Mouse (Mus musculus): ENCODE results near the gene Uvrag.

Gene Uvrag

GRCm38 (mm10) chr7:99166159-99166558, 25.2 kb upstream of the Uvrag start:
- DNase-seq (ENCODE audit: low read depth, low spot score) = peak; percentile 35

DNA sequence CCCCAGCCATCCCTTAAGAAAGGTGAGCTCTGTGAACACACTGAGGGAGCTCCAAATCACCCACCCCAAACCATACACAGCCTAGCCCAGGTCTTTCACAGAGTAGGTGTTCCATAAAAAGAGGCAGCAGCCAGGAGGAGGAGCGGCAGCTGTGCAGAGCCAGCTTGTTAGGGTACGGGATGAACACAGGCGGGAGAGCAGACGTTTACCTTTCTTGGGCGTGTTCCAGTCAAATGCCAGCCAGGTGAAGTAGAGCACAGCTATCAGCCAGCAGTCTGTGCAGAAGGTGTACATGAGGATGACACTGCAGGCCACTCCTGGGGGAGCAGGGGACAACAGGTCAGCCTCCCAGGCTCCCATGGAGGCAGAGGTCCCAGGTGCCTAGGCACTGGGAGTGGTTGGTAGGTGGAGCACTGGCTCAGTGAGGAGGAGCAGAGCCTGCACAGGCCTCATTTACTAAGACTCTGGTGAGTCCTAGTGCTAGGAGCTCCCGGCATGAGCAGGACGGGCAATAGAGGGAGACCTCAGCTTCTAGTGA, 24.0 kb upstream of the Uvrag start:
- no peak for DNase-seq (ENCODE audit: low read depth, low spot score)

DNA sequence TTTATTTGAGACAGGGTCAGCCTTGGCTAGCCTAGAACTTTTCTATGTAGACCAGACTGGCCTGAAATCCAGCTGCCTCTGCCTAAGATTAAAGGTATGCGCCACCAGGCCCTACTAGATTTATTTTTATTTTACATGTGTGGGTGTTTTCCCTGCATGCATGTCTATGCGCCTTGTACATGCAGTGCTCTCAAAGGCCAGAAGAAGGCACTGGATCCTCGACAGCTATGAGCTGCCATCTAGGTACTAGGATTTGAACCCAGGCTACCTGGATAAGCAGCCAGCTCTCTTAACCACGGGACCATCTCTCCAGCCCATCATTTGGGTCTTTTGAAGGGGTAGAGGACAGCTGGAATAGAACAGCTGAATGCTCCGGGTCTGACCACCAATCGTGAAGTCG, 21.5 kb upstream of the Uvrag start:
- no peak for DNase-seq (ENCODE audit: low read depth, low spot score)

GRCm38 (mm10) chr7:99161961-99162360, 21.0 kb upstream of the Uvrag start:
- DNase-seq (ENCODE audit: low read depth, low spot score) = no peak

DNA sequence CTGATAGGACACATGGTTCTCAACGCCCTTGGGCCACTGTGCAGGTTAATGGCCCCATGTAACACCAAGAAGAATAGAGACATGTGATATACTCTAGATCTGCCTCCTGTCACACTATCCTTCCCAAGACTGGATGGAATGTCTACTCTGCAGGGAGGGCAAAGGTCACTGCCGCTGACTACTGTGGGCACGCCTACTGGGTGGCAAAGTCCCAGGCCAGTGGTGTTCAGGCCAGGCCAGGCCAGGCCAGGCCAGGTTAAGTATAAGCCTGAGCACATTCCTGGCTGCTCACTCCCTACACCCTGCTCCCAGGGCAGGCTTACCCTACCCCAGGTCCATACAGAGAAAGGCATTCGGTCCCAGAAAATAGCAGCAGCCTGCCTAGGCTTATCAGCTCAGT, 20.6 kb upstream of the Uvrag start:
- no peak for DNase-seq (ENCODE audit: low read depth, low spot score)

DNA sequence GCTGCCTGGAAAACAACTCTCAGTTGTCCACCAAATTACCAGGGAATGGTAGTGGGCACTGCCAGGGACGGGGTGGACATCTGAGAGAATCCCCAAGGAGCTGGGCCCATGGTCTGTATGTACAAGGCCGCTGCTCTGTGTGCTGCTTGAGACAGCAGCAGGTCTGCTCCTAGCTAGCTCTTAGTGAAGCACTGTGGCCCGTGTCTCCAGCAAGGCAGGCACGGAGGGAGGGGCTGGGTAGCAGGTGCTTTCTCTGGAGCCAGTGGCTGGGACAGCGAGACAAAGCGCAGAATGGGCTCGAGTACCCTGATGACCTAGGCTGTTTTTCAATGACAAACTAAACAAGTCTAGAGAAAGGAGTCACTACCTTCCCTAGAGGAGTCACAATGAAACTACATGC, 20.1 kb upstream of the Uvrag start:
- DNase-seq (ENCODE audit: low read depth, low spot score) = no peak

GRCm38 (mm10) chr7:99159446-99159845, 18.5 kb upstream of the Uvrag start:
- DNase-seq (ENCODE audit: low read depth, low spot score) = no peak

DNA sequence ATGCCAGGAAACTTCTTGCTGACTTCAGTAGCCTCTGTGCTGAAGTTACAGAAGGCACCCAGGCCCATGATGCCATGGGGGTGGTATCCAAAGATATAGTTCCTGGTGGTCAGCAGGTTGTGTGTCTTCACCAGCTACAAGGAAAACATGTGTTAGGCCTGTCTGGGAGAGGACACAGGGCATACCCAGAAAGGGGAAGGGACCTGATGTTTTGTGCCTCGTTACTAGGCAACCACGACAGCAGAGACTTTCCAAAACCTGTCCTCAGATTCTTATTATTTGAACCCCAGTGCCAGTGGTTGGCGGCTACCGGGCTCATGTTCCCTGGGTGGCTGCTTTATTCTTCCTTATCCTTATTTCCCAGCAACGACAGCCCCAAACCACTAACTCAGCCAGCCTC, 18.0 kb upstream of the Uvrag start:
- DNase-seq (ENCODE audit: low read depth, low spot score) = no peak

DNA sequence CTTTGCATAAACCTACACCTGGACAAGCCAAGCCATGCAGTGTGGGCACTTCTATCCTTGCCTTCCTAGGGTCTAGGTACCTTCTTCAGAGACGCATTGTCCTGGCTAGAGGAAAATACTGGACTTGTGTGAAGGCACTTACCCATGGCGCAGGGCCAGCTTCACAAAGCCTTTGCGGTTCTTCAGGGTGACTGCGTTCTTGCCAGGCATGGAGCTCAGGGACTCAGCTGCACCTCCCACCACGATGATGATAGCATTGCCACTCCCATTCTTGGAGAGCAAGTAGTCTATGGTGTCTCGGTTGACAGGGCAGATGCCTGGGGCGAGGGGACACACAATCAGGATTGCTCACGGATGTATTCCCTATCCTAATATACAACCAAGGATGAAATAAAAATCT, 17.1 kb upstream of the Uvrag start:
- DNase-seq (ENCODE audit: low read depth, low spot score) = no peak

DNA sequence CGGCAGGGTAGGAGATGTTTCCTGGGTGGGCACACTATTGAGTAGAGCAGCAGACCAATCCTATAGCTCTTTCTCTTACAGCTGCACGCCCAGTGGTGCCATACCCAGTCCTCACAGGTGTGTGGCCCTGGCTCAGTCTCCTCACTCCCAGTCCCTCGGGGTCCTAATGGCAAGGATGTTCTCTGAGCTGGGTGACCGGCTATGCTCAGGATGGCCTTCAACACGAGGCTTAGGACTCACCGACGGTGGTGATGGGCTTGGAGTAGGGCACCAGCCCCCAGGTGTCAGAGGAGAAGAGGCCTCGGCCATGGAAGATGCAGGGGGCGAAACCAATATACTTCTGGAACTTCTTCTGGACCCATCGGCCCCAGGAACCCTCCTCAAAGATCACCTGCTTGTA, 15.8 kb upstream of the Uvrag start:
- DNase-seq (ENCODE audit: low read depth, low spot score) = no peak

DNA sequence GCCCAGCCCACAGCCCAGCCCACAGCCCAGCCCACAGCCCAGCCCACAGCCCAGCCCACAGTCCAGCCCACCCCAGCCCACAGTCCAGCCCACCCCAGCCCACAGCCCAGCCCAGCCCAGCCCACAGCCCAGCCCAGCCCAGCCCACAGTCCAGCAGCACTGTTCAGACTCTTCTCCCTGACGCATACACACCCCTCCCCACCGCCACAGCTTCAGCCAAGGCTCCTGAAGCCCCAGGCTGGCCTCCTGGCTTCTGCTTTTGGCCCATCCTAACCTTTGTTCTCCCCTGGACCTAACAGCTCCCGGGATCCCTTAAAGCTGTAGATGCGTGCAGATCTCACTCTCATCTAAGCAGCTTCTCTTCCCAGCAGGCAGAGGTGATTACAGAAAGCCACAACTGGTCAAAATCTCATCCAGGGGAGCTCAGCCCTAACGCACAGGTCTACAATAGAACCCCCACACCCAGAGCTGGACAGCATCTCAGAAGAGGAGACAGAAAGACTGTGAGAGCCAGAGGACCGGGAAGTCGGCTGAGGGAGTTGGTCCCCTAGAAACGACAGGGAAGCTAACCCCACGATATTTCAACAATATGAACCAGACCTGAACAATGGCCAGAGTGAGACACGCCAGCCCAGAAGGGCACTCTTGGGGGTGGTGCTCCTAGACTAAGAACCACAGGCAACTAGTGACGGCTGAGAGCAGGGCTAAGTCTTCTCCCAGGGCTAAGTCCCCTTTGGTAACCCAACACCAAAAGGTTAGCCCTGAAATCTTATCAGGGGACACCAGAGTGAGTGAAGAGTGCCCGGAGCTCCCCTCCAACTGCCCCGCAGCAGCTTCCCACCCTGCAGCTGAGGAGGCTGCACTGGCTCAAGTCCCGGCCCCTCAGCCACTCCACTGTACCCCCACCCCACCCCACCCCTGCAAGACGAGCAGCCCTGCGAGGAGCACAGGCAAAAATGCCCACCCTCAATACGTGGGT, 14.7 kb upstream of the Uvrag start:
- DNase-seq (ENCODE audit: low read depth, low spot score) = no peak

DNA sequence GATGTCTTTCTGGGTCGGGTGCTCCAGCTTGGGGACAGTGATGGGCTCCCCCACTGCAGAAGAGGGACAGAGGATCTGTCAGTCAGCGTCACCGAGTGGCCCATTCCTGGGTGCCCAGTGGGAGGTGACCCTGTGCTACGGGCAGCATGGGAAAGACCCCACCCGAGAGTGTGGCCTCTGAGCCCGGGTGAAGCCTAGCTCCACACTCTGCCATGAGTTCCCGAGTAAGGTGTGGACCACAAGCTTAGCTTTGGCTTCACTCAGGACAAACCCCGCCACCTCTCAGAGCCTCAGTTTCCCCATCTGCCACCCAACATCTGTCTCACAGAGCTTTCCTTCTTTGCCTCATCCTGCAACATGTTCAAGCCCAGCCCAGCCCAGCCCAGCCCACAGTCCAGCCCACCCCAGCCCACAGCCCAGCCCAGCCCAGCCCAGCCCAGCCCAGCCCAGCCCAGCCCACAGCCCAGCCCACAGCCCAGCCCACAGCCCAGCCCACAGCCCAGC, 13.8 kb upstream of the Uvrag start:
- no peak for DNase-seq (ENCODE audit: low read depth, low spot score)

DNA sequence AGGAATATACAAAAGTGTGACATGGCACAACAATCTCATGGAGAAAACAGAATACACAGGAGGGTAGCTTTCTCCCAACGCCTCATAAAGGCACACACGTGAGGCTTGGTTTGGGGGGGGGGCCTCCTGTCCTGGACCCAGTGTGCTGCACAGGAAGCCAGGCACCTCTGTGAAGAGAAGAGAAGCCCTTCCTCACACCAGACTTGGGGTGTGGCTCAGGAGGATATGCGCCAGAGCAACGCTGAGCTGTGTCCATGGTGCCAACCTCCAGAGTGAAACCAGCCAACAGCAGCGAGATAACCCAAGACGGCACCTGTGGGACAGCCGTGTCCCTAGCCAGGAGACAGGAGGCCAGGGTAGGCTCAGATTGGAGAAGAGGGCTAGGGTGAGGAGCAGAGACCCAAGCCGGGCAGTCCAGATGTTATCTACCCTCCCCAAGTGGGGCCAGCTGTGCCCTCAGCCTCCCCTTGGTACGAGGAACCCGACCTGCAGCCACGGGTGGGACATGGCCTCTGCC, 12.8 kb upstream of the Uvrag start:
- no peak for DNase-seq (ENCODE audit: low read depth, low spot score)

GRCm38 (mm10) chr7:99152756-99153155, 11.8 kb upstream of the Uvrag start:
- DNase-seq (ENCODE audit: low read depth, low spot score) = no peak

- peak; percentile 96 for DNase-seq (ENCODE audit: low read depth, low spot score)
These were observed 10.4 kb upstream of the Uvrag start for GRCm38 (mm10) chr7:99151342-99151741.

GRCm38 (mm10) chr7:99149017-99149416, 8.1 kb upstream of the Uvrag start:
- DNase-seq (ENCODE audit: low read depth, low spot score) = no peak

DNA sequence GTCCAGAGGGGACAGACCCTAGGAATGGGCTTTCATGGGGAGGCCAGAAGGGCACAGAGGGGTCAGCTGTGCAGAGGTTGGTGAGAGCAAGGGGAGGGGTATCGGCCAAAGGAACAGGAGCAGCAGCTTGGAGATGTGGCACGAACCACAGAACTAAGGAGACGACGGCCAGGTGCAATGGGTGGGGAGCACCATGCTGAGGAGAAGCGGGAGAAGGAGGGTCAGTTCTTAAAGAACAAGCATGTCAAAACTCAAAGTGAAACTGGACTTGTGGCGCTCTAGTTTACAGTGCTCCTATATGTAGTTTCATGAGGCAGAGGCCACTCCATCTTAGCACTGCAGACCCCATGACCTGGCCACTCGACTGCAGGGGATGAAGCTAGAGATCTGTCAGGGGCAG, 6.6 kb upstream of the Uvrag start:
- DNase-seq (ENCODE audit: low read depth, low spot score) = no peak

DNA sequence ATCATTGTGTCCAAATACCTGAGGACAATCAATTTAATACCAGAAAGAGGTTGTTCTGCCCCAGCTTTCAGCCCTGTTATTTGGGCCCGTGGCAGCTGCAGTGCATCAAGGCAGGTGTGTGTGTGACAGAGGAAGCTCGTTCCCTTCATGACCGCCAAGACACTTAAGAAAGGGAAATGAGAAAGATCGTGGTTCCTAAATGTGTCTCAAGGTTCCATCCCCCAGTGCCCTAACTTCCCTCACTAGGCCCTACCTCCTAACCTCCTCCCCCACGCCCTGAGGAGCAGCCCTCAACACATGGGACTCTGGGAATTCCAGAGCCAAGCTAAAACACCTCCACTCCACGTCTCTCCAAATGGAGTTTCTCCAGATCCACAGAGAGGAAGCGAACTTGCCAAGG, 6.0 kb upstream of the Uvrag start:
- DNase-seq (ENCODE audit: low read depth, low spot score) = no peak

- no peak for DNase-seq (ENCODE audit: low read depth, low spot score)
These were observed 5.1 kb upstream of the Uvrag start for GRCm38 (mm10) chr7:99146011-99146410.

DNA sequence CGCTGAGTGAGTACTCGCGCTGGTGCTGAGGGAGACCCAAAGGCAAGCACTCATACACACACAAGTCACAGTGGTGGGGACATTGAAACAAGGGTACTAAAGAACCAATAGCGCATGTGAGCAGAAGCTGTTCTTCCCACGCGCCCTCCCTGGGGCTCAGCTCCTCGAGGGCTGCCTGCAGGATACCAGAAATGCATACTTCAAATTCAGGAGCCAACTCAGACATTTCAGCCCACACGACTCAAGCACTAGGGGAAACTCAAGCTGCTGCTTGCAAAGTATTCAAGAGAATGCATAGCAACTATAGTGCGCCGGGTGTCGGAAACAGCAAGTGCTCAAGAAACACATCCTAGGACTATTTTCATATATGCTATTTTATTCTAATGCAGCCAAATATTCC, 3.7 kb upstream of the Uvrag start:
- peak; percentile 91 for DNase-seq (ENCODE audit: low read depth, low spot score)

GRCm38 (mm10) chr7:99143244-99143643, 2.3 kb upstream of the Uvrag start:
- DNase-seq (ENCODE audit: low read depth, low spot score) = no peak

DNA sequence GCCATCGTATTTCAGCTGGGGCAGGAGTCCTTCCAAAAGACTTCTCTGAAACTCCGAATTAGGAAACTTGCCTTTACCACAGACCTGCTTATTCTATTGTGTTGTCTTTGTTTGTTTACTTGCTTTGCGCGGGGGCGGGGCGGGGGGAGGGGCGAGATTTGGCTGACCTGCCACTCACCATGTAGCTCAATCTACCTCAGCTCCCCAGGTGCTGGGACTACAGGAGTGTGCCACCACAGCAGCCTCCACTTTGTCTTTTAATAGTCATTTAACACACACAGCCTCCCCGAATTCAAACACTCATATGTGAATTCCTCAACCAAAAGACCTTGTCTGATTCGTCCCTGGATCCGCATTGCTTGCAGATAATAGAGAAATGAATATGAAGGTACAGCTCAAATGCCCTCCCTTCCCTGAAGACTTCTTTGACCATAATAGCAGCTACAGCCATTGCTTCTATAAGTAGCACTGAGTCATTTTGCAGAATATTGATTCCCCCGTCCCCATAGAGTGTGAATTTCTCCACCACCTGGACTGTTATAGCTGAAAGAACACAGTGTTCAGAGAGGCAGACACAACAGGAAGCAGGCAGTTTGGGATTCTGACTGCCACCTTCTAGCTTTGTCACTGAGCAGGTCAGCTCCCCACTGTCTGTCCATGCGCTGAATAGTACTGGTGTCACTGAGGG, 1.1 kb upstream of the Uvrag start:
- no peak for DNase-seq (ENCODE audit: low read depth, low spot score)
